Mouse (Mus musculus) hindbrain, postnatal 0 days (tissue): ENCODE results near the gene Dpy30. TPM values are rescaled to one million over a fixed set of nuclear protein-coding genes. Genes with fewer than 3 reads are reported as not detected.

Experiments
- ATAC-seq: fragments of 200-750 bp; cut with Nextera tagmentation; 2 replicates; pipeline ENCODE4 v1.8.0; 2017; ENCODE audit warnings: mild to moderate bottlenecking, moderate TSS enrichment, moderate library complexity
- DNase-seq: peaks from one replicate; pipeline ENCODE4 v3.0.0-alpha.2; 2015; ENCODE audit warnings: low spot score
- H3K27ac ChIP-seq: fragments of 300-500 bp; sonication (generic); 2 replicates; pipeline ENCODE4 v1.5.1; 2014; ENCODE audit warnings: mild to moderate bottlenecking
- H3K27me3 ChIP-seq: fragments of 300-500 bp; sonication (generic); 2 replicates; pipeline ENCODE4 v1.6.1; 2014; ENCODE audit warnings: low read length, mixed read lengths; ENCODE audit not compliant: insufficient read depth
- H3K36me3 ChIP-seq: fragments of 300-500 bp; sonication (generic); 2 replicates; pipeline ENCODE4 v1.6.1; 2014; ENCODE audit warnings: low read length, mixed read lengths; ENCODE audit not compliant: insufficient read depth
- H3K4me1 ChIP-seq: fragments of 300-500 bp; sonication (generic); 2 replicates; pipeline ENCODE4 v1.6.1; 2014; ENCODE audit warnings: antibody characterized with exemption, low read length, mixed read lengths; ENCODE audit not compliant: insufficient read depth
- H3K4me2 ChIP-seq: fragments of 300-500 bp; sonication (generic); 2 replicates; pipeline ENCODE4 v1.6.1; 2014; ENCODE audit warnings: low read depth, mild to moderate bottlenecking, low read length, moderate library complexity, mixed read lengths
- H3K4me3 ChIP-seq: fragments of 300-500 bp; sonication (generic); 2 replicates; pipeline ENCODE4 v1.5.1; 2014; ENCODE audit warnings: low read length
- H3K9ac ChIP-seq: fragments of 300-500 bp; sonication (generic); replicated peaks from 2 replicates; pipeline ENCODE4 v1.6.1; 2014; ENCODE audit warnings: mild to moderate bottlenecking, low read length, moderate library complexity, mixed read lengths
- H3K9me3 ChIP-seq: fragments of 300-500 bp; sonication (generic); 2 replicates; pipeline ENCODE4 v1.6.1; 2016; ENCODE audit warnings: low read length, mixed read lengths
- CTCF ChIP-seq: IDR thresholded peaks from 2 replicates; pipeline ENCODE4 v1.5.1; 2016; ENCODE audit warnings: antibody characterized with exemption, control low read depth, low read depth
- WGBS: fragments of 180-500 bp; shearing (Covaris S2); extraction: QIAGEN DNeasy Blood & Tissue Kit; methylation state at CpG from one replicate; pipeline ENCODE4 v1.1.7; 2014; 5-methylcytosine and 5-hydroxymethylcytosine counted together
- polyA plus RNA-seq: library from polyadenylated mRNA; unstranded; fragments of >200 nt; fragmentation: Nextera tagmentation; extraction: Ambion mirVana; gene quantifications from 2 replicates; pipeline ENCODE4 v1.2.1, GENCODE M21; 2015
- total RNA-seq: library from RNA; depleted of rRNA; stranded (reverse); fragments of >200 nt; gene quantifications from 2 replicates; pipeline ENCODE4 v1.2.3, GENCODE M21; 2014; rRNA removed

Gene Dpy30
- total and polyA plus RNA-seq, 2 experiments from 2014 or later = 42.5 to 253 TPM

GRCm38 (mm10) chr17:74265636-74266035 lies 58.1 kb downstream of the Dpy30 start:
- no peak overlapping the region for H3K4me2 ChIP-seq
- no peaks in the 10 kb centered on the region for H3K27me3 ChIP-seq
- DNase-seq (no peak), ATAC-seq (no peak)
- no peaks in the 10 kb centered on the region for H3K36me3 ChIP-seq
- no peak overlapping the region for H3K4me3 ChIP-seq
- peak overlapping the region; percentile 57; the same call in 1 of the 2 replicates for H3K27ac ChIP-seq
- H3K9ac ChIP-seq = no peak overlapping the region
- no peaks in the 10 kb centered on the region for H3K9me3 ChIP-seq
- TF ChIP-seq CTCF = no peak
- WGBS = 62% methylated on average over 1 of the region's 1 CpGs
- H3K4me1 ChIP-seq = peaks cover 15% of the 10 kb centered on the region; the same call in 1 of the 2 replicates

GRCm38 (mm10) chr17:74265156-74265505 lies 58.6 kb downstream of the Dpy30 start:
- H3K27me3 ChIP-seq = no peaks in the 10 kb centered on the region
- ATAC-seq (peak; percentile 74; the same call in 1 of the 2 replicates), DNase-seq (peak; percentile 28)
- no peaks in the 10 kb centered on the region for H3K9me3 ChIP-seq
- no peak overlapping the region; the same call in 1 of the 2 replicates for H3K9ac ChIP-seq
- TF ChIP-seq CTCF = 0 out of 2 replicates have a peak, but pooled peaks have one; percentile 15
- H3K4me3 ChIP-seq = no peak overlapping the region
- peak overlapping the region; percentile 57 for H3K27ac ChIP-seq
- H3K4me1 ChIP-seq = peaks cover 15% of the 10 kb centered on the region; the same call in 1 of the 2 replicates
- H3K4me2 ChIP-seq = no peak overlapping the region
- WGBS = 17% methylated on average over 5 of the region's 5 CpGs
- H3K36me3 ChIP-seq = no peaks in the 10 kb centered on the region

- Histone ChIP-seq H3K27ac (peak overlapping the region; percentile 57), H3K4me3 (no peak overlapping the region), H3K36me3 (no peaks in the 10 kb centered on the region), H3K4me1 (peaks cover 15% of the 10 kb centered on the region; the same call in 1 of the 2 replicates), H3K9me3 (no peaks in the 10 kb centered on the region), H3K27me3 (no peaks in the 10 kb centered on the region), H3K9ac (no peak overlapping the region; the same call in 1 of the 2 replicates), H3K4me2 (no peak overlapping the region)
- ATAC-seq = peak; percentile 35; the same call in 1 of the 2 replicates
- no peak for TF ChIP-seq CTCF
- peak; percentile 15 for DNase-seq
- WGBS = 50% methylated on average over 3 of the region's 3 CpGs
Observed at GRCm38 (mm10) chr17:74264333-74265155, 59.2 kb downstream of the Dpy30 start.

- Histone ChIP-seq H3K27me3 (no peaks in the 10 kb centered on the region), H3K4me2 (no peak overlapping the region), H3K36me3 (no peaks in the 10 kb centered on the region), H3K9me3 (no peaks in the 10 kb centered on the region), H3K27ac (no peak overlapping the region), H3K4me1 (peaks cover 15% of the 10 kb centered on the region; the same call in 1 of the 2 replicates), H3K9ac (no peak overlapping the region), H3K4me3 (no peak overlapping the region)
- no peak for DNase-seq
- no peak for ATAC-seq
- 90% methylated on average over 3 of the region's 3 CpGs for WGBS
- TF ChIP-seq CTCF = no peak
Observed at GRCm38 (mm10) chr17:74262415-74262814, 61.3 kb downstream of the Dpy30 start.

Other genes with a start within 250 kb of the Dpy30 start
- gene Memo1, start 28.4 kb downstream of the Dpy30 start, total RNA-seq = 51.9 and 60.2 TPM in 2 replicates
- gene Memo1, start 28.4 kb downstream of the Dpy30 start, polyA plus RNA-seq = 46.3 and 46.4 TPM in 2 replicates
- 92.2 and 96.7 TPM in 2 replicates for gene Spast, start 15.0 kb upstream of the Dpy30 start, total RNA-seq
- gene Spast, start 15.0 kb upstream of the Dpy30 start, polyA plus RNA-seq = 24.4 and 25.3 TPM in 2 replicates
- 22.1 and 23.5 TPM in 2 replicates for gene Slc30a6, start 71.7 kb upstream of the Dpy30 start, total RNA-seq
- 25.6 and 26.9 TPM in 2 replicates for gene Slc30a6, start 71.7 kb upstream of the Dpy30 start, polyA plus RNA-seq
- 0.37 TPM in 1 of 2 replicates, not detected in the other for gene Nlrc4, start 135.2 kb upstream of the Dpy30 start, total RNA-seq
- 0.24 and 0.38 TPM in 2 replicates for gene Nlrc4, start 135.2 kb upstream of the Dpy30 start, polyA plus RNA-seq
- gene Yipf4, start 165.5 kb upstream of the Dpy30 start, total RNA-seq = 32.1 and 43.3 TPM in 2 replicates
- 53.5 and 55.2 TPM in 2 replicates for gene Yipf4, start 165.5 kb upstream of the Dpy30 start, polyA plus RNA-seq
- 137 and 152 TPM in 2 replicates for gene Birc6, start 204.4 kb upstream of the Dpy30 start, total RNA-seq
- 96.6 and 107 TPM in 2 replicates for gene Birc6, start 204.4 kb upstream of the Dpy30 start, polyA plus RNA-seq